In genomic region chrX:73672879-73673618, GRCm38 (mm10) we compare ENCODE assay signal across 8 mouse cellular contexts. TPM values are rescaled to one million over a fixed set of nuclear protein-coding genes. Genes with fewer than 3 reads are reported as not detected.
DNase-seq lines count a peak whose midpoint lies in the region; ATAC-seq and TF ChIP-seq lines count a peak whose summit lies in the region.

Gene Slc6a8 (plus strand): TSS chrX:73673150.

- peak within 1 kb of the TSS; percentile 78 for H3K9ac ChIP-seq in embryonic facial prominence, embryonic 12.5 days
- peak within 1 kb of the TSS; percentile 66 for H3K9ac ChIP-seq in heart, embryonic 11.5 days (ENCODE audit: low read depth, low read length)
- H3K9ac ChIP-seq in kidney, embryonic 15.5 days, result peak within 1 kb of the TSS; percentile 63
- peak within 1 kb of the TSS; percentile 87 for H3K9ac ChIP-seq in liver, adult 2 months (ENCODE audit: low read depth, low read length)

- 14% methylated on average over 41 of the region's 72 CpGs for WGBS in embryonic facial prominence, embryonic 12.5 days
- 10% methylated on average over 19 of the region's 72 CpGs for WGBS in heart, embryonic 11.5 days (ENCODE audit: insufficient replicate concordance)
- WGBS in kidney, embryonic 15.5 days, result 21% methylated on average over 70 of the region's 72 CpGs
- WGBS in liver, adult 2 months, result under 1% methylated on average over 39 of the region's 72 CpGs

- H3K4me2 ChIP-seq in embryonic facial prominence, embryonic 12.5 days (replicated peaks), result peak within 1 kb of the TSS; percentile 67
- H3K4me2 ChIP-seq in heart, embryonic 11.5 days, result peak within 1 kb of the TSS; percentile 70
- peak within 1 kb of the TSS; percentile 75 for H3K4me2 ChIP-seq in kidney, embryonic 15.5 days

- H3K27ac ChIP-seq in embryonic facial prominence, embryonic 12.5 days, result peak within 1 kb of the TSS; percentile 65
- peak within 1 kb of the TSS; percentile 74 for H3K27ac ChIP-seq in heart, embryonic 11.5 days (ENCODE audit: low read depth, low read length)
- peak within 1 kb of the TSS; percentile 62 for H3K27ac ChIP-seq in kidney, embryonic 15.5 days
- no peak within 1 kb of the TSS; the same call in 1 of the 2 replicates for H3K27ac ChIP-seq in liver, adult 2 months (replicated peaks; ENCODE audit: insufficient read depth, low read depth, low read length)

- H3K79me2 ChIP-seq in liver, adult 2 months (ENCODE audit: control insufficient read depth, insufficient read depth, low read length), result no peaks in the 10 kb centered on the region

- peak; percentile 22 to 40 for DNase-seq in B cell, adult 2 months
- DNase-seq in adrenal gland, adult 8-10 months, result no peak
- peak; percentile 23 for DNase-seq in liver, adult 2 months (ENCODE audit: extremely low read depth, low read depth, low spot score)
- DNase-seq in naive thymus-derived CD4-positive, alpha-beta T cell, adult 2 months (ENCODE audit: low read depth), result peak; percentile 38
- DNase-seq in urinary bladder, adult 18-20 months (ENCODE audit: low spot score in 2 of 2), result peak; percentile 50 to 53

- H3K4me3 ChIP-seq in embryonic facial prominence, embryonic 12.5 days, result peak within 1 kb of the TSS; percentile 60
- peak within 1 kb of the TSS; percentile 50 for H3K4me3 ChIP-seq in heart, embryonic 11.5 days (ENCODE audit: low read depth, low read length)
- H3K4me3 ChIP-seq in kidney, embryonic 15.5 days (replicated peaks), result peak within 1 kb of the TSS; percentile 61
- H3K4me3 ChIP-seq in liver, adult 2 months (ENCODE audit: insufficient read depth, low read depth, low read length), result peak within 1 kb of the TSS; percentile 63

- no peaks in the 10 kb centered on the region for H3K36me3 ChIP-seq in embryonic facial prominence, embryonic 12.5 days
- H3K36me3 ChIP-seq in heart, embryonic 11.5 days (ENCODE audit: control insufficient read depth, insufficient read depth, low read length), result no peaks in the 10 kb centered on the region
- peaks cover 8% of the 10 kb centered on the region; the same call in 1 of the 2 replicates for H3K36me3 ChIP-seq in kidney, embryonic 15.5 days
- H3K36me3 ChIP-seq in liver, adult 2 months (ENCODE audit: control insufficient read depth, insufficient read depth, low read length), result no peaks in the 10 kb centered on the region

- no peaks in the 10 kb centered on the region for H3K9me3 ChIP-seq in embryonic facial prominence, embryonic 12.5 days
- H3K9me3 ChIP-seq in heart, embryonic 11.5 days (replicated peaks; ENCODE audit: control insufficient read depth, low read length), result no peaks in the 10 kb centered on the region
- H3K9me3 ChIP-seq in kidney, embryonic 15.5 days (replicated peaks), result no peaks in the 10 kb centered on the region

- 0 out of 2 replicates have a peak, but pooled peaks have one; percentile 32 for TF ChIP-seq POLR2A in liver, adult 2 months (IDR thresholded peaks at IDR 0.05; ENCODE audit: extremely low read depth, insufficient read depth, low read length)

- 0 out of 2 replicates have a peak, but pooled peaks cover 6% of the 10 kb centered on the region for H3K4me1 ChIP-seq in embryonic facial prominence, embryonic 12.5 days
- H3K4me1 ChIP-seq in heart, embryonic 11.5 days (ENCODE audit: control insufficient read depth, insufficient read depth, low read length), result no peaks in the 10 kb centered on the region
- peaks cover 19% of the 10 kb centered on the region for H3K4me1 ChIP-seq in kidney, embryonic 15.5 days
- peaks cover 5% of the 10 kb centered on the region for H3K4me1 ChIP-seq in liver, adult 2 months (ENCODE audit: control insufficient read depth, insufficient read depth, low read length)

- TF ChIP-seq CTCF in liver, adult 2 months (IDR thresholded peaks at IDR 0.05; ENCODE audit: low read depth, low read length), result no peak

- peaks cover 3% of the 10 kb centered on the region; the same call in 1 of the 2 replicates for H3K27me3 ChIP-seq in embryonic facial prominence, embryonic 12.5 days
- H3K27me3 ChIP-seq in heart, embryonic 11.5 days (ENCODE audit: control insufficient read depth, insufficient read depth, low read length), result peaks cover 5% of the 10 kb centered on the region
- H3K27me3 ChIP-seq in kidney, embryonic 15.5 days, result peaks cover 4% of the 10 kb centered on the region; the same call in 1 of the 2 replicates
- H3K27me3 ChIP-seq in liver, adult 2 months (ENCODE audit: control insufficient read depth, insufficient read depth, low read length), result no peaks in the 10 kb centered on the region

- peak; percentile 67 for ATAC-seq in embryonic facial prominence, embryonic 12.5 days (ENCODE audit: insufficient number of reproducible peaks, insufficient read depth, low FRiP score, low TSS enrichment)
- peak; percentile 71 for ATAC-seq in heart, embryonic 11.5 days (replicated peaks; ENCODE audit: insufficient number of reproducible peaks, low FRiP score, low TSS enrichment)
- ATAC-seq in kidney, embryonic 15.5 days (replicated peaks; ENCODE audit: low FRiP score), result peak; percentile 78

RNA-seq across cellular contexts. Expression of gene Slc6a8, which starts in this region (rescaled TPM):
- 100 to 1,000 TPM in 3 of 4 experiments, 10 to 100 TPM in 1; 63.8 to 185 (median 134) TPM for total RNA-seq in adrenal gland, adult 8-10 months (2022)
- polyA plus RNA-seq in embryonic facial prominence, embryonic 12.5 days (2016; fragmentation: Nextera tagmentation; extraction: Ambion mirVana), result 8.3 and 9.0 TPM in 2 replicates
- 6.9 and 8.2 TPM in 2 replicates for polyA plus RNA-seq in heart, embryonic 11.5 days (2014; fragmentation: Nextera tagmentation; extraction: Ambion mirVana)
- 7.1 and 7.9 TPM in 2 replicates for polyA plus RNA-seq in kidney, embryonic 15.5 days (2015; fragmentation: Nextera tagmentation; extraction: Ambion mirVana)
- 1.0 and 2.6 TPM in 2 replicates for total RNA-seq in liver, adult 2 months (2014; rRNA removed)
- polyA plus RNA-seq in liver, adult 2 months (2012; rRNA removed), result 2.3 and 5.2 TPM in 2 replicates

Comparison
In these comparisons a context has a peak if more than half of its experiments do, and no peak if none do; other contexts are left out.
1. RNA of gene Slc6a8 (total RNA-seq): 63.8 to 185 TPM in adrenal gland, adult 8-10 months; 1.0 to 2.6 TPM in liver, adult 2 months; every median in the first group is over 10 times any median in the second.
2. Peak in every context shown above with its lines, with median percentiles within 50 percentile points of each other: ATAC-seq, H3K4me2 ChIP-seq, H3K4me3 ChIP-seq and H3K9ac ChIP-seq.